Mouse (Mus musculus) neural tube, embryonic 15.5 days (tissue): ENCODE measurements around the gene Mamstr. TPM values are rescaled to one million over a fixed set of nuclear protein-coding genes. Genes with fewer than 3 reads are reported as not detected.

Experiments
- ATAC-seq: fragments of 200-750 bp; cut with Nextera tagmentation; 2 replicates; pipeline ENCODE4 v1.8.0; 2017; ENCODE audit warnings: mild to moderate bottlenecking, moderate TSS enrichment, moderate library complexity; ENCODE audit not compliant: low FRiP score
- H3K27ac ChIP-seq: fragments of 300-500 bp; sonication (generic); replicated peaks from 2 replicates; pipeline ENCODE4 v1.5.1; 2015; ENCODE audit warnings: mild to moderate bottlenecking, inconsistent platforms
- H3K27me3 ChIP-seq: fragments of 300-500 bp; sonication (generic); replicated peaks from 2 replicates; pipeline ENCODE4 v1.6.1; 2015; ENCODE audit warnings: inconsistent platforms
- H3K36me3 ChIP-seq: fragments of 300-500 bp; sonication (generic); 2 replicates; pipeline ENCODE4 v1.6.1; 2015; ENCODE audit warnings: inconsistent platforms
- H3K4me1 ChIP-seq: fragments of 300-500 bp; sonication (generic); 2 replicates; pipeline ENCODE4 v1.6.1; 2015; ENCODE audit warnings: inconsistent platforms
- H3K4me2 ChIP-seq: fragments of 300-500 bp; sonication (generic); 2 replicates; pipeline ENCODE4 v1.6.1; 2015; ENCODE audit warnings: inconsistent platforms, mild to moderate bottlenecking, moderate library complexity
- H3K4me3 ChIP-seq: fragments of 300-500 bp; sonication (generic); replicated peaks from 2 replicates; pipeline ENCODE4 v1.5.1; 2015; ENCODE audit warnings: mild to moderate bottlenecking, inconsistent platforms
- H3K9ac ChIP-seq: fragments of 300-500 bp; sonication (generic); replicated peaks from 2 replicates; pipeline ENCODE4 v1.6.1; 2015; ENCODE audit warnings: mild to moderate bottlenecking, inconsistent platforms
- H3K9me3 ChIP-seq: fragments of 300-500 bp; sonication (generic); replicated peaks from 2 replicates; pipeline ENCODE4 v1.6.1; 2016; ENCODE audit warnings: inconsistent platforms
- WGBS: fragments of 180-500 bp; shearing (Covaris S2); methylation state at CpG from one replicate; pipeline ENCODE4 v1.1.7; 2015; ENCODE audit warnings: mixed read lengths; 5-methylcytosine and 5-hydroxymethylcytosine counted together
- polyA plus RNA-seq: library from polyadenylated mRNA; unstranded; fragments of >200 nt; fragmentation: Nextera tagmentation; extraction: Ambion mirVana; gene quantifications from 2 replicates; pipeline ENCODE4 v1.2.1, GENCODE M21; 2015

The Mamstr gene
- polyA plus RNA-seq, 1 experiment from 2014 or later, result 4.5 TPM

- H3K9ac ChIP-seq, result no peak overlapping the region
- no peak overlapping the region for H3K27ac ChIP-seq
- H3K9me3 ChIP-seq, result no peaks in the 10 kb centered on the region
- no peaks in the 10 kb centered on the region for H3K36me3 ChIP-seq
- H3K4me3 ChIP-seq, result no peak overlapping the region
- 36% methylated on average over 6 of the region's 6 CpGs for WGBS
- peaks cover 39% of the 10 kb centered on the region for H3K27me3 ChIP-seq
- no peak for ATAC-seq
- peaks cover 7% of the 10 kb centered on the region for H3K4me1 ChIP-seq
- no peak overlapping the region for H3K4me2 ChIP-seq
Observed at GRCm38 (mm10) chr7:45616277-45616676, 23.5 kb upstream of the Mamstr start.

GRCm38 (mm10) chr7:45617042-45617695 is 22.6 kb upstream of the Mamstr start, which contains the start of gene Fut1:
Gene Fut1 (plus strand): TSS chr7:45617289.
- Histone ChIP-seq H3K4me3 (peak within 1 kb of the TSS; percentile 17), H3K4me1 (peaks cover 7% of the 10 kb centered on the region), H3K36me3 (no peaks in the 10 kb centered on the region), H3K4me2 (peak within 1 kb of the TSS; percentile 47), H3K27ac (no peak within 1 kb of the TSS), H3K9ac (no peak within 1 kb of the TSS), H3K27me3 (peaks cover 39% of the 10 kb centered on the region), H3K9me3 (no peaks in the 10 kb centered on the region)
- ATAC-seq, result no peak
- 7% methylated on average over 31 of the region's 31 CpGs for WGBS

DNA sequence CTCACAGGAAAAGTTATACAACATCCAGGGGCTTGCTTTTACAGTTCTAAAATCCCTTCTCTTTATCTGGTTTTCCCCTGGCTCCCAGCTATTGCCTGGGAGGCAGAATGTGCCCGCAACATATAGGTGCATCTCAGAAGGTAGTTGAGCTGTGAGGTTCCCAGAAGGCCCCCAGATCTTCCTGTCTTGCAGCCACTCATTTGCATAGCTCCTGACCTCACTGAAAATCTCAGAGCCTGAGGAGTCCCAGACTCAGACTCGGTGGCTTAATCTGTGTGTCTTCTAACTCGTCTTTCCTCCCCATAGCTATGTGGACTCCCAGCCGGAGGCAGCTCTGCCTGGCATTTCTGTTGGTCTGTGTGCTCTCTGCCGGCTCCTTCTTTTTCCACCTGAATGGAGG is 21.5 kb upstream of the Mamstr start:
- Histone ChIP-seq H3K9me3 (no peaks in the 10 kb centered on the region), H3K4me1 (peaks cover 7% of the 10 kb centered on the region), H3K4me3 (no peak overlapping the region), H3K9ac (no peak overlapping the region), H3K36me3 (no peaks in the 10 kb centered on the region), H3K4me2 (no peak overlapping the region), H3K27me3 (peaks cover 39% of the 10 kb centered on the region), H3K27ac (no peak overlapping the region)
- ATAC-seq, result no peak
- WGBS, result 86% methylated on average over 5 of the region's 5 CpGs

DNA sequence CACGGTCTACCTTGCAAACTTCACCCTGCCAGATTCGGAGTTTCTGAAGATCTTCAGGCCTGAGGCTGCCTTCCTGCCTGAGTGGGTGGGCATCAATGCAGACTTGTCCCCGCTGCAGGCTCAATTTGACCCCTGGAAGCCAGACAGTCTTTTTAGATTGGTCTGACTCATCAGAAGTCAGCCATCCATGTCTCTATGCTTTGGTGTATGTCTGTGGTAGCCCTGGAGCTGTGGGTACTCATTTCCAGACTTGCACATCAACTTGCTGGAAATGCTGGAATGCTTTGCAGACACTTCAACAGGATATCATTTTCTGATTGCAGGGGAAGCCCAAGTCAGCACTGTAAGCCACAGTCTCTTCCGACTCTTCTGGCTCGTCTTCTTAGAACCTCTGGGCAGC is 20.2 kb upstream of the Mamstr start:
- no peaks in the 10 kb centered on the region for H3K9me3 ChIP-seq
- no peak overlapping the region for H3K4me3 ChIP-seq
- H3K4me2 ChIP-seq, result no peak overlapping the region
- no peak overlapping the region for H3K9ac ChIP-seq
- ATAC-seq, result no peak
- no peak overlapping the region for H3K27ac ChIP-seq
- 92% methylated on average over 5 of the region's 5 CpGs for WGBS
- H3K27me3 ChIP-seq, result peaks cover 39% of the 10 kb centered on the region
- H3K4me1 ChIP-seq, result peaks cover 7% of the 10 kb centered on the region
- H3K36me3 ChIP-seq, result no peaks in the 10 kb centered on the region

DNA sequence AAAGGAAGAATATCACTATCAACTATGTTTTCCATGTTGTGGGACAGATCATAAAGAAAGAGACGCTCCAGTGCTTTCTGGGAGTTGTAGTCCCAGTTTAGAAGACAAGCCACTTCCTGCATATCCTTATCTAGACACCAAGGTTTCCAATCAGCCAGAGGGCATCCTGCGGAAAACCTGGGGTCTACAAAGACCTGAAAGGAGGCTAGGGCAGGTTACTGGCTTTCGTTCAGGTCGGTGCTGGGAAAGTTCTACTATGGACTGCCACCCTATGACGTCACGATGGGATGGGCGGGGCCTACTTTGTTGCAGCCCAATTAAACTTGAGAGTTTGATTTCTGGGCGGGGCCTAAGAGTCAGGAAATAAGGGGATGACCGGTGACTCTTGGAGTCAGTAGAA is 18.3 kb upstream of the Mamstr start, which contains the start of gene Izumo1:
TSS of gene Izumo1 (plus strand) at position 369 of the 400 bp plus-strand sequence.
- Histone ChIP-seq H3K9me3 (no peaks in the 10 kb centered on the region), H3K36me3 (no peaks in the 10 kb centered on the region), H3K9ac (no peak within 1 kb of the TSS), H3K4me3 (no peak within 1 kb of the TSS), H3K4me1 (peaks cover 7% of the 10 kb centered on the region), H3K4me2 (no peak within 1 kb of the TSS), H3K27ac (no peak within 1 kb of the TSS), H3K27me3 (peaks cover 28% of the 10 kb centered on the region)
- WGBS, result 30% methylated on average over 9 of the region's 9 CpGs
- ATAC-seq, result no peak

GRCm38 (mm10) chr7:45623507-45623906 is 16.3 kb upstream of the Mamstr start:
- Histone ChIP-seq H3K27me3 (peaks cover 9% of the 10 kb centered on the region), H3K9me3 (no peaks in the 10 kb centered on the region), H3K27ac (no peak overlapping the region), H3K4me3 (no peak overlapping the region), H3K4me2 (no peak overlapping the region), H3K4me1 (peaks cover 15% of the 10 kb centered on the region), H3K9ac (no peak overlapping the region), H3K36me3 (no peaks in the 10 kb centered on the region)
- no peak for ATAC-seq
- 93% methylated on average over 11 of the region's 11 CpGs for WGBS

DNA sequence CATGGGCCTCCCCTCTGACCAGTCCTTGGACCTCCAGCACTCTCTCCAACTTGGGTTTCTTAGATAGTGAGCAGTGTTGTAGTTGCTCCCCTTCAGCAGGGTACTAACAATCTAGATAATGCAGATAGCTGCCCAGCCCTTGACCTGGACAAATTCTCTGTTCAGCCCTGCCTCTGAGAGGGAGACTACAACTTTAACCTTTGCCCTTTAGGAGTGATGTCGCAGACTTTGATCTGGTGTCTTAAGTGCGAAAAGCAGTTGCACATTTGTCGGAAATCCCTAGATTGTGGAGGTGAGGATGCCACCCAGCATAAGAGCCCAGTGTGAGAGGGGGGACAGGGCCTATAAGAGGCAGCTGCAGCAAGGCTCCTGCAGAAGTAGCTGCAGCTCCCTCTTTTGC is 15.1 kb upstream of the Mamstr start:
- H3K4me2 ChIP-seq, result no peak overlapping the region
- no peak overlapping the region for H3K9ac ChIP-seq
- peaks cover 16% of the 10 kb centered on the region for H3K4me1 ChIP-seq
- H3K36me3 ChIP-seq, result no peaks in the 10 kb centered on the region
- no peak overlapping the region for H3K27ac ChIP-seq
- no peaks in the 10 kb centered on the region; the same call in 1 of the 2 replicates for H3K27me3 ChIP-seq
- no peaks in the 10 kb centered on the region for H3K9me3 ChIP-seq
- no peak for ATAC-seq
- H3K4me3 ChIP-seq, result no peak overlapping the region
- WGBS, result 75% methylated on average over 3 of the region's 3 CpGs

GRCm38 (mm10) chr7:45625481-45625880 is 14.3 kb upstream of the Mamstr start:
- WGBS, result 93% methylated on average over 8 of the region's 8 CpGs
- H3K4me1 ChIP-seq, result peaks cover 16% of the 10 kb centered on the region
- no peaks in the 10 kb centered on the region for H3K9me3 ChIP-seq
- no peak overlapping the region for H3K27ac ChIP-seq
- H3K4me2 ChIP-seq, result no peak overlapping the region
- no peaks in the 10 kb centered on the region for H3K27me3 ChIP-seq
- no peak overlapping the region for H3K4me3 ChIP-seq
- H3K36me3 ChIP-seq, result no peaks in the 10 kb centered on the region
- no peak for ATAC-seq
- no peak overlapping the region for H3K9ac ChIP-seq

DNA sequence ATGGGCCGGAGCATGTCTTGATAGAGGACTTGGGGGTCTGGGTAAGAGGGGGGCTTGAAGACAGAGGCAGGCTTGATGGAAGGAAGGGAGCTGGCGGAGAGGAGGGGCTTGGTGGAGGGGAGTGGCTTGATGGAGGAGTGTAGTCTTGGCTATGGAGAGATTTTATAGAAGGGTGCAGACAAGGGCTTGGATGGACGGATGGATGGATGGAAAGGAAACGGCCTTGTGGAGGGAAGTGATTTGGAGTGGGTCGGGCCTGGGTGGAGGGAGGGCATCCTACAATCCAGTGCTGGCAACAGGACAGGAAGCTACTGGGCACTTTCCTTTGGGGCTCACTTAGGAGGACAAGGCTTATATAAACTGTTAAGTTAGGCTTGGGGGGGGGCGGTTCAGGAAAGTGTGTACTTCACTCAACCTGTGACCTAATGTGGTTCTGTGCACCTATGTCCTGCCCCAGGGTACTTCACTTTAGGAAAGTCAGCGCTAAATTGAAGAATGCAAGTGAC is 13.2 kb upstream of the Mamstr start:
- Histone ChIP-seq H3K4me3 (no peak overlapping the region), H3K27ac (no peak overlapping the region), H3K9ac (no peak overlapping the region), H3K36me3 (no peaks in the 10 kb centered on the region), H3K27me3 (0 out of 2 replicates have a peak, but pooled peaks cover 2% of the 10 kb centered on the region), H3K9me3 (no peaks in the 10 kb centered on the region), H3K4me2 (no peak overlapping the region), H3K4me1 (peaks cover 16% of the 10 kb centered on the region)
- no peak for ATAC-seq
- WGBS, result 93% methylated on average over 7 of the region's 7 CpGs

GRCm38 (mm10) chr7:45627261-45627660 is 12.5 kb upstream of the Mamstr start, which contains the start of gene Rasip1:
Gene Rasip1 (plus strand): TSS chr7:45627488.
- 87% methylated on average over 9 of the region's 9 CpGs for WGBS
- H3K4me3 ChIP-seq, result peak within 1 kb of the TSS; percentile 56
- ATAC-seq, result no peak
- H3K9ac ChIP-seq, result peak within 1 kb of the TSS; percentile 66
- H3K4me2 ChIP-seq, result peak within 1 kb of the TSS; percentile 88
- H3K4me1 ChIP-seq, result peaks cover 18% of the 10 kb centered on the region
- H3K27ac ChIP-seq, result peak within 1 kb of the TSS; percentile 94
- 0 out of 2 replicates have a peak, but pooled peaks cover 6% of the 10 kb centered on the region for H3K27me3 ChIP-seq
- no peaks in the 10 kb centered on the region for H3K36me3 ChIP-seq
- no peaks in the 10 kb centered on the region for H3K9me3 ChIP-seq

GRCm38 (mm10) chr7:45628364-45629294 is 11.1 kb upstream of the Mamstr start:
- Histone ChIP-seq H3K4me1 (peaks cover 24% of the 10 kb centered on the region), H3K4me3 (peak overlapping the region; percentile 56), H3K27me3 (0 out of 2 replicates have a peak, but pooled peaks cover 16% of the 10 kb centered on the region), H3K4me2 (peak overlapping the region; percentile 88), H3K9me3 (no peaks in the 10 kb centered on the region), H3K27ac (peak overlapping the region; percentile 94), H3K9ac (peak overlapping the region; percentile 66), H3K36me3 (no peaks in the 10 kb centered on the region)
- WGBS, result 2% methylated on average over 104 of the region's 105 CpGs
- ATAC-seq, result peak; percentile 90
